Mouse (Mus musculus): ENCODE data around the gene Adtrp.

GRCm38 (mm10) chr13:41827581-41827980 is 19.9 kb downstream of the Adtrp start:
- TF ChIP-seq CTCF (IDR thresholded peaks at IDR 0.05; ENCODE audit: low read depth): no peak
- no peak for TF ChIP-seq EP300 (optimal IDR thresholded peaks at IDR 0.05)
